Mouse (Mus musculus): Measurements from ENCODE around the gene Sdc4.

- no peak for TF ChIP-seq GATA1 (IDR thresholded peaks at IDR 0.05; ENCODE audit: low read depth, low read length)
- TF ChIP-seq POLR2A (IDR thresholded peaks at IDR 0.05; ENCODE audit: control insufficient read depth in 1 of 2, insufficient read depth in 1 of 2, low read depth in 1 of 2, low read length in 2 of 2, poor library complexity in 1 of 2) = no peak
- TF ChIP-seq E2F4 (IDR thresholded peaks at IDR 0.05; ENCODE audit: borderline replicate concordance, low read depth, low read length) = no peak
- TF ChIP-seq MAZ (IDR thresholded peaks at IDR 0.05; ENCODE audit: low read depth, low read length) = no peak
- no peak for TF ChIP-seq CTCF (IDR thresholded peaks at IDR 0.05 in 2 of 3, conservative IDR thresholded peaks at IDR 0.05 in 1 of 3; ENCODE audit: control insufficient read depth in 1 of 3, insufficient read depth in 1 of 3, low read depth in 2 of 3, low read length in 3 of 3, poor library complexity in 1 of 3, severe bottlenecking in 1 of 3)
These were observed 65.9 kb downstream of the Sdc4 start for GRCm38 (mm10) chr2:164377478-164378426.

Data from MEL (cell line).